Mouse (Mus musculus) MN1 (cell line): ENCODE measurements at regions not wholly inside any gene's neighbourhood (a gene's known extent, or its start where the extent isn't known, plus 50 kb on each side); places are given as distances from the start of the nearest gene placed in this dataset.
A peak's percentile ranks its signal among the peaks of the same experiment; 100 is the strongest.

Source experiments
- DNase-seq: peaks from one replicate; pipeline ENCODE4 v3.0.0-alpha.2; 2016; ENCODE audit warnings: low spot score

- no peak for DNase-seq
Measured at GRCm38 (mm10) chr10:11809255-11809654, 466.1 kb downstream of the Epm2a start.

GRCm38 (mm10) chr10:11822418-11822959, 479.3 kb downstream of the Epm2a start:
- no peak for DNase-seq

GRCm38 (mm10) chr10:11841094-11841493, 497.9 kb downstream of the Epm2a start:
- DNase-seq = no peak

GRCm38 (mm10) chr10:11841494-11841893, 498.3 kb downstream of the Epm2a start:
- no peak for DNase-seq

- DNase-seq = no peak
Measured at GRCm38 (mm10) chr10:11846141-11846540, 502.9 kb downstream of the Epm2a start.

- DNase-seq = no peak
Measured at GRCm38 (mm10) chr10:11875145-11876131, 532.2 kb downstream of the Epm2a start.

GRCm38 (mm10) chr10:11886237-11886636, 543.0 kb downstream of the Epm2a start:
- DNase-seq = no peak

GRCm38 (mm10) chr10:11888953-11889352, 545.7 kb downstream of the Epm2a start:
- no peak for DNase-seq

- DNase-seq = no peak
Measured at GRCm38 (mm10) chr10:11922132-11922531, 578.9 kb downstream of the Epm2a start.

GRCm38 (mm10) chr10:11938164-11938563, 595.0 kb downstream of the Epm2a start:
- DNase-seq = no peak

GRCm38 (mm10) chr10:11942772-11943171, 599.6 kb downstream of the Epm2a start:
- no peak for DNase-seq

- no peak for DNase-seq
Measured at GRCm38 (mm10) chr10:11960327-11960922, 617.2 kb downstream of the Epm2a start.

GRCm38 (mm10) chr10:12004966-12005365, 661.8 kb downstream of the Epm2a start:
- DNase-seq = no peak

- DNase-seq = no peak
Measured at GRCm38 (mm10) chr10:12005889-12006288, 662.7 kb downstream of the Epm2a start.

- no peak for DNase-seq
Measured at GRCm38 (mm10) chr10:12017286-12017685, 674.1 kb downstream of the Epm2a start.

- DNase-seq = no peak
Measured at GRCm38 (mm10) chr10:12018281-12018680, 675.1 kb downstream of the Epm2a start.

GRCm38 (mm10) chr10:12019159-12019779, 676.1 kb downstream of the Epm2a start:
- peak; percentile 74 for DNase-seq

GRCm38 (mm10) chr10:12020576-12020975, 677.4 kb downstream of the Epm2a start:
- DNase-seq = no peak

GRCm38 (mm10) chr10:12035159-12035558, 692.0 kb downstream of the Epm2a start:
- DNase-seq = no peak

- peak; percentile 21 for DNase-seq
Measured at GRCm38 (mm10) chr10:12045937-12046336, 702.7 kb downstream of the Epm2a start.

GRCm38 (mm10) chr10:12059728-12060127, 716.5 kb downstream of the Epm2a start:
- no peak for DNase-seq

- no peak for DNase-seq
Measured at GRCm38 (mm10) chr10:12061069-12061861, 718.1 kb downstream of the Epm2a start.
